Mouse (Mus musculus): ENCODE measurements around the gene Olfr646. TPM values are rescaled to one million over a fixed set of nuclear protein-coding genes. Genes with fewer than 3 reads are reported as not detected.

The Olfr646 gene
- not detected in 2 replicates for polyA plus RNA-seq (2012)

GRCm38 (mm10) chr7:104104757-104104972 is at the start of gene Olfr646:
Gene Olfr646, plus strand, starts transcription at chr7:104104873.
- no peak for TF ChIP-seq GATA1 (IDR thresholded peaks at IDR 0.05; ENCODE audit: low read length)

GRCm38 (mm10) chr7:104059215-104059614 is 45.5 kb upstream of the Olfr646 start:
- no peak for TF ChIP-seq GATA1 (IDR thresholded peaks at IDR 0.05; ENCODE audit: low read length)

- no peak for TF ChIP-seq GATA1 (IDR thresholded peaks at IDR 0.05; ENCODE audit: low read length)
These were observed 43.3 kb upstream of the Olfr646 start, which contains the start of gene 4930516K23Rik for GRCm38 (mm10) chr7:104061345-104061744. Gene 4930516K23Rik, minus strand, starts transcription at chr7:104061445.

- no peak for TF ChIP-seq GATA1 (IDR thresholded peaks at IDR 0.05; ENCODE audit: low read length)
These were observed 32.9 kb upstream of the Olfr646 start, which contains the start of gene Olfr644 for GRCm38 (mm10) chr7:104071769-104072168. Gene Olfr644, minus strand, starts transcription at chr7:104071869.

GRCm38 (mm10) chr7:104085365-104085764 is 19.3 kb upstream of the Olfr646 start, which contains the start of gene Olfr645:
Gene Olfr645, minus strand, starts transcription at chr7:104085465.
- no peak for TF ChIP-seq GATA1 (IDR thresholded peaks at IDR 0.05; ENCODE audit: low read length)

- TF ChIP-seq GATA1 (IDR thresholded peaks at IDR 0.05; ENCODE audit: low read length): no peak
These were observed 538 bp upstream of the Olfr646 start for GRCm38 (mm10) chr7:104103913-104104756.

GRCm38 (mm10) chr7:104129726-104130125 is 25.1 kb downstream of the Olfr646 start, which contains the start of gene Ubqln5:
Gene Ubqln5, minus strand, starts transcription at chr7:104129826.
- TF ChIP-seq GATA1 (IDR thresholded peaks at IDR 0.05; ENCODE audit: low read length): no peak

GRCm38 (mm10) chr7:104137305-104137704 is 32.6 kb downstream of the Olfr646 start, which contains the start of gene Olfr643:
Gene Olfr643, minus strand, starts transcription at chr7:104137405.
- TF ChIP-seq GATA1 (IDR thresholded peaks at IDR 0.05; ENCODE audit: low read length): no peak

GRCm38 (mm10) chr7:104143179-104143578 is 38.5 kb downstream of the Olfr646 start, which contains the start of gene Ubqln3:
Gene Ubqln3, minus strand, starts transcription at chr7:104143279.
- TF ChIP-seq GATA1 (IDR thresholded peaks at IDR 0.05; ENCODE audit: low read length): no peak

GRCm38 (mm10) chr7:104150456-104150855 is 45.8 kb downstream of the Olfr646 start, which contains the start of gene Ubqlnl:
Gene Ubqlnl, minus strand, starts transcription at chr7:104150556.
- no peak for TF ChIP-seq GATA1 (IDR thresholded peaks at IDR 0.05; ENCODE audit: low read length)

Other genes with a start within 250 kb of the Olfr646 start
- not detected in 2 replicates for gene Olfr66, start 218.6 kb upstream of the Olfr646 start, polyA plus RNA-seq (2012)
- gene Olfr64, start 210.4 kb upstream of the Olfr646 start, polyA plus RNA-seq (2012): not detected in 2 replicates
- gene Olfr65, start 201.4 kb upstream of the Olfr646 start, polyA plus RNA-seq (2012): not detected in 2 replicates
- gene Olfr631, start 176.0 kb upstream of the Olfr646 start, polyA plus RNA-seq (2012): not detected in 2 replicates
- gene Olfr632, start 170.5 kb upstream of the Olfr646 start, polyA plus RNA-seq (2012): not detected in 2 replicates
- gene Olfr633, start 160.4 kb upstream of the Olfr646 start, polyA plus RNA-seq (2012): not detected in 2 replicates
- gene Olfr635, start 133.7 kb upstream of the Olfr646 start, polyA plus RNA-seq (2012): not detected in 2 replicates
- gene Olfr638, start 106.1 kb upstream of the Olfr646 start, polyA plus RNA-seq (2012): not detected in 2 replicates
- gene Olfr639, start 87.6 kb upstream of the Olfr646 start, polyA plus RNA-seq (2012): not detected in 2 replicates
- not detected in 2 replicates for gene Olfr640, start 79.3 kb upstream of the Olfr646 start, polyA plus RNA-seq (2012)
- not detected in 2 replicates for gene Olfr641, start 69.4 kb upstream of the Olfr646 start, polyA plus RNA-seq (2012)
- not detected in 2 replicates for gene Olfr642, start 52.2 kb upstream of the Olfr646 start, polyA plus RNA-seq (2012)
- gene 4930516K23Rik, start 43.4 kb upstream of the Olfr646 start, polyA plus RNA-seq (2012): not detected in 2 replicates
- gene Olfr644, start 33.0 kb upstream of the Olfr646 start, polyA plus RNA-seq (2012): not detected in 2 replicates
- gene Olfr645, start 19.4 kb upstream of the Olfr646 start, polyA plus RNA-seq (2012): not detected in 2 replicates
- gene Ubqln5, start 25.0 kb downstream of the Olfr646 start, polyA plus RNA-seq (2012): not detected in 2 replicates
- not detected in 2 replicates for gene Olfr643, start 32.5 kb downstream of the Olfr646 start, polyA plus RNA-seq (2012)
- gene Ubqln3, start 38.4 kb downstream of the Olfr646 start, polyA plus RNA-seq (2012): not detected in 2 replicates
- not detected in 2 replicates for gene Ubqlnl, start 45.7 kb downstream of the Olfr646 start, polyA plus RNA-seq (2012)
- not detected in 2 replicates for gene Olfm5, start 60.0 kb downstream of the Olfr646 start, polyA plus RNA-seq (2012)
- not detected in 2 replicates for gene Olfr648, start 78.5 kb downstream of the Olfr646 start, polyA plus RNA-seq (2012)
- not detected in 2 replicates for gene Olfr649, start 91.1 kb downstream of the Olfr646 start, polyA plus RNA-seq (2012)
- not detected in 2 replicates for gene Trim6, start 113.9 kb downstream of the Olfr646 start, polyA plus RNA-seq (2012)
- 0.09 and 0.11 TPM in 2 replicates for gene Trim34a, start 139.6 kb downstream of the Olfr646 start, polyA plus RNA-seq (2012)
- not detected in 2 replicates for gene Trim5, start 183.2 kb downstream of the Olfr646 start, polyA plus RNA-seq (2012)
- gene Trim12a, start 210.6 kb downstream of the Olfr646 start, polyA plus RNA-seq (2012): not detected in 2 replicates
- 0.09 and 0.14 TPM in 2 replicates for gene Trim34b, start 224.6 kb downstream of the Olfr646 start, polyA plus RNA-seq (2012)
- 1.2 and 1.5 TPM in 2 replicates for gene Trim12c, start 248.5 kb downstream of the Olfr646 start, polyA plus RNA-seq (2012)